Mouse (Mus musculus): ENCODE results near the gene Ftcd.

DNA sequence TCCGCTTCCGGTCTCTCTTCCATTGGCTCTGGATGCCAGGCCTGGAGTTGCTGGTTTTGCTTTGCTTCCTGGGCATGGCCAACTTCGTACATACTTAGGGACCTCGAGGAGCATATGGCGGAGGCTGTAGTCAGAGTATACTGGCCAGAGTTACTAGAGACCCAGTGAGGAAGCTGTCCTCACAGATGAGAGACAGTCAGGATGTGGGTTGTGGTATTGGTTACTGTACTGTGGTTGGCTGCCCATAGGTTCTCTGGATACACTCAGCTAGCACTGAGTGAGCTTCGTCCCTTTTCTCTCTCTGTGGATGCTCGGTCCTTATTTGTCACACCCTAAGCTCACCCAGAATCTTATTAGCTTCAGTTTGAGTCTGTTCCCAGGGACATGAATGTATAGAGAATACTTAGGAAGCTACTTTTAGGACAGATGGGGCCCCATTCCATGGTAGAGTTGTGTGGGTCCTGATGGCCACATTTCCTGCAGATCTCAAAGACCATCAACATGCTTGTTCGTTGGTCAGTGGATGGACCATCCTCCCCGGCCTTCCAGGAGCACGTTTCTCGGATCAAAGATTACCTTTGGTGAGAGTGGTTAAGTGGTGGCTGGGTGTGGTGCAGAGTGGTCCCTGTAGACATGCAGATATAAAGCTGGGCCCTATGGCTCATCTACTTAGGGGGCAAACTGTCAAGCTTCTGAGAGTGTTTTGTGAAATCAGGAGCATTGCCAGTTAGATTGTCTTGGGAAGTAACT lies 33.9 kb upstream of the Ftcd start:
- TF ChIP-seq CTCF (IDR thresholded peaks at IDR 0.05; ENCODE audit: low read depth, low read length) (no peak), POLR2A (IDR thresholded peaks at IDR 0.05; ENCODE audit: insufficient read depth, low read length) (no peak), EP300 (IDR thresholded peaks at IDR 0.05; ENCODE audit: insufficient read depth, low read depth, low read length) (no peak)

All from ES-Bruce4 (cell line).